Mouse (Mus musculus) urinary bladder, postnatal 25 days (tissue): ENCODE measurements around the gene Gm49320.

Source experiments
- DNase-seq: peaks from one replicate; pipeline ENCODE4 v3.0.0; 2022; ENCODE audit warnings: low spot score

Gene Gm49320

DNA sequence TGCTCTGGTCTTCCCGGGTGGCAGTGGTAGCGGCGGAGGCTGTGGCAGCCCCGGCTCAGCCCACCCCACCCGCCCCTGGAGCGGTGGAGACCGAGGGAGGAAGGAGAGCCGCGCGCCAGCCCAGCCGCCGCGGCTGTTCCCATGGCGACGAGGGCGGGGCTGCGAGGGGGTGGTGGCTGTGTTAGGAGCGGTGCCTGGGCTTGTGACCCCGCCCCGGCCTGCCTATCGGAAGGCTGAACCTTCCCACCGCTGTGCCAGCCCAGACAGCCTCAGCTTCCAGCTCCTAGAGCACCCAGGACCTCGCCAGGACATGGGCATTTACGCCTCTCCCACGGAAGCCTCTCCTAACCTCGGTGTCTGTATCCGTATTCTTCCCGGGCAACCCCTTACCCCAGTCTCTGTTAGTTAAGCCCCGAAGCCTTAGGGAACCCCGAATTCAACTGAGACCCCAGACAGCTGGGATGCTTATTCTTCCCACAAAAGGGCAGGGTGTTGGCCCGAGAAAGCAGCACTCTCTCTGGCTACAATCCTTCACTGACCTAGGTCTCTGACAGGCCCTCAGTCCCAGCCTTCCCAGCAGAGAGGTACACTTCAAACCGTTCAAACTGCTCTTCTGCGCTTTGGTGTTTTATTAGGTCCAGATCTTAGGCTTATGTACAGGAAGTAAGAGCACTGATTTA, 20.6 kb downstream of the Gm49320 start, which contains the start of gene Ctxn1:
TSS of gene Ctxn1 (minus strand) at position 150 of the 680 bp plus-strand sequence.
- DNase-seq, result peak; percentile 97

DNA sequence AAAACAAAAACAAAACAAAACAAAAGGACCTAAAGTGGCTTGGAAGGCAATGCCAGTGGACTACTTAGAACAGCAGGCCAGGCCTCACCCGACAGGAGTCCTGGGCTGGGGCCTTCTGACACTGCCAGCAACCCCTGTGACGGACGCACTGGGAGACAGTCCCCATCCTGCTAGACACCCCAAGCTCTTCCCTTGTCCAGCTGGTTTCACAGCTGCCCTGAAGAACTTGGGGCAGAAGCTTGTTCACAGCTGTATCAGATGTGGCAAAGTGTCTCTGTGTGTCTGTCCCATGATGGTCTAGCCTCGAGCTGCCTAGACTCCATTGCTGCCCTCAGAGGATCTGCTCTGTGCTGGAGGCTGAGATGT, 21.1 kb downstream of the Gm49320 start:
- no peak for DNase-seq

DNA sequence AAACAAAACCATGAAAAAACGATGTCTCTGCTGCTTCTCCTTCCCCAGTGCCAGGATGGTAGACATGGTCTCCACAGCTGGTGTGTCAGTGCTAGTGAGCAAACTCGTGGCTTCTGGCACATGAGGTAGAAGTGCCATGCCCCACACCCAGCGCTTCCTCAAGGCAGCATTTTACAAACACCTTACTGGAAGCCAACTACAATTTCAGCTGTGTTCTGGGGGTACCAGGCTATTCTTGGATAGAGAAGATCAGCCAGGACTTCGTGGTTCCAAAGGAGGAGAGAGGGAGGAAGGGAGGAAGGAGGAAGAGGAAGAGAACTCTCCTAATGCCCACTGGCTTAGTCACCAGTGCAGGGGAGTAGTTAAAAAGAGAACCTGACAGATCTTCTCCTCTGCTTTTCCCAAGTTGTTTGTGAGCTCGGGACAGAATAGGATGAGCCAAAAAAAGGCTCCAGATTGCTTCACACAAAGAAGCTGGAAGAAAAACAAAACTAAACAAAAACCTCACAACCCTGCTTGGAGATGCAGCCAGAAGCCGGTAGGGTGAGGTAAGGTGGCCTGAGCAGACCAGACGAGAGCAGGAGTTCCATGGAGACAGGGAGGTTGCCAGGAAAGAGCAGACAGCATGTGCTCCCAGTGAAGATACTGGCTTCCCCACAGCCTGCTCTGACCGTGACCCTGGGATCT, 24.6 kb downstream of the Gm49320 start:
- no peak for DNase-seq

DNA sequence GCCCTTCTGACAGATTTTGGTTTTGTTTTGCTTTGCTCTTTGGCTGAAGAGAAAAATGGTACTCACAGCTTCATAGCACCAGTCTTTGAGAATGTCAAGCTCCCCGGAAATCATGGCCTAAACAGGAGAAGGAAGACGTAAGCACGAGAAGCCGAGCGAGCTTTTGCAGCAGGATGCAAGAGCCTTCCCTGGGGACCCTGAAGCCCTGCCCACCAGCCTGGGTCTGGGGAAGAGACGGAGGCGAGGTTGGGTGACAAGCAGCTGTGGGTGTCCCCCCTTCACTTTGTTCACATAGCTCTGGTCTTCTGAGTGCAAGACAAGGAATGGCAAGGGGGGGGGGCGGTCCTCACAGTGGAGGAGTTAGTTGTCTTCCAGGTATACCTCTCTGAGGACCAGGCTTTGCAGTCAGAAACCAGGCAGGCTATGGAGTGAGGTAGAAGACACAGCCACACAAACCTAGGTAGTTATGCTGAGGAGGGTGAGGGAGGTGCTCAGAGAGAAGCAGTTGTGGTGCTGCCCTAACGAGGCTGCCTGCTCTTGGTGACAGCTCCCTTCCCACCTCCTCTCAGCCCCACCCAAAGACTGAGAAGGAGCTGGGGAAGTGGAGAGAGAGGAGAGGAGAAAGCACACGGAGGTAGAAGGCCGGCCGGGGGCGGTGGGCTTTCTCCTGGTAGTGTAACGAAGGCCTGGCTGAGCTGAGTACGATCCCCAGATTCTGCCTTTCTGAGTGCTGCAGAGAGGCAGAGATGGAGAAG, 26.7 kb downstream of the Gm49320 start:
- DNase-seq, result no peak

DNA sequence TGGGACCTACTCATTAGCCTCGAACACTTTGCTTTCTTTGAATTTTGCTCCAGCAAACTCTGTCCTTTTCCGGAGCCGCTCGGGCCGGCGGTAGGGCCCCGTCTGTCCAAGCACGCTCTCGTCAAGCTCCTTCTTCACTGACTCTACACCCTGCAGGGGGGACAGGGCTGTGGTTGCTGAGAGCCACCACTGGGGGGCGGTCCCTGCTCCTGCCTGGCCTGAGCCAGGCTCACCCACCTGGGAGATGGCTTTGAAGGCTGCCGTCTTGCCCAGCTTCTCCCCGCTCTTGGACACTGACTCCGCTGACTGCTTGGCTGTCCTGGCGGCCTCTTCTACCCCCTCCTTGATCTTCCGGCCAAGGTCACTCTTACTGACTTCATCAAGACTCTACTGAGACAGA, 29.0 kb downstream of the Gm49320 start:
- DNase-seq, result no peak

DNA sequence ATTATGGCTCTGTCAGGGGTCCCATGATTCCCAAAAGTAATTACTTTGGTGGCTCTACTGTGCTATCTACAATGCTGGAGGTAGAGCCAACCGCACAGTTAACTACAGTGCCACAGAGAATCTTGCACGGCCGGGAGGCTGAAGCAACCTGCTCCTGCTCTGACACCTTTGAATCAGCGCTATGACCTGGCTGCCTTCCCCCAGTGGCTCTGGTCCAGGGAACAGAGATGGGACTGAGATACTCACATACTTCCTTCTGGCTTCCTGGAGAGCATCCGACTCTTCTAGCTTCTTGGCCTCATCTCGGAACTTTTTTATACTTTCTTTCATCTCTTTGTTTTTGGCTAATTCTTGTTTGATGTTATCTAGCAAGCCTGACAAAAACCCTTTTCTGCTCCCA, 30.9 kb downstream of the Gm49320 start:
- no peak for DNase-seq

DNA sequence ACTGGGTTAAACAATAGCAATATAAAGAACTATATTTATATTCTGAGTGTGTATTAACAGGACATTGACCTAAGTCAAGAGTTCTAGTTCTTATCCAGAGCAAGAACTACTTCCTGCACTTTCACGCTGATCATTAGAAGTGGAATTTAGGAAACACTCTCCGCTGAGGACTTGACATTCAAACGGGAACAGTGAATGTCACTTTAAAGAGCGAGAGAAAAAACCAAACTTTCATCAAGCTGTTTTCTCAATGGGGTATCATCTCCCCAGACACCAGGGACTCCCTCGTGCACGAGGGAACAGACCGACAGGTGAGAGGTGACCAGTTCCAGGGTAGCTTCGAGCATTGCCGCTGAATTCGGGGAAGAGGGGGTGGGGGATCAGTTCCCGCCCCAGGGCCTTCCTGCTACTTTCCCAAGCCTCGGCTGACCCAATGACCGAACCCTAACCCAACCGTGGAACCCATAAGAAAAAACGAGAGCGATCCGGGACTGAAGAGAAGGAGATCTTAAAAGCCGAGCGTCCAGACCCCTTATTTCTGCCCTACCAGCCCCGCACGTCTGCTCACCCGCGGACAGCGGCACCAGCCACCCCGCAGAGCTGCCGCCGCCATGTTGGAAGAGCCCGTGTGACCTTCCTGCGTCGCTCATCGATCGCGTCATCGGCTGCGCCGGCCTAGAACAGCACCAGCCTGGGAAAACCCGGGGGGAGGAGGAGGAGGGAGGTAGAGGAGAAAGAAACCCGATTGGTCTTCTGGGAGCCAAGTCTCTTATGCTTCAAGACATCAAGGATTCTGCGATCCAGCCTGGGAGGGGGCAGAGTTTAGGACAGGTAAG, 36.8 kb downstream of the Gm49320 start, which contains the start of gene Timm44:
TSS of gene Timm44 (minus strand) at position 639 of the 836 bp plus-strand sequence.
- DNase-seq, result peak; percentile 91

DNA sequence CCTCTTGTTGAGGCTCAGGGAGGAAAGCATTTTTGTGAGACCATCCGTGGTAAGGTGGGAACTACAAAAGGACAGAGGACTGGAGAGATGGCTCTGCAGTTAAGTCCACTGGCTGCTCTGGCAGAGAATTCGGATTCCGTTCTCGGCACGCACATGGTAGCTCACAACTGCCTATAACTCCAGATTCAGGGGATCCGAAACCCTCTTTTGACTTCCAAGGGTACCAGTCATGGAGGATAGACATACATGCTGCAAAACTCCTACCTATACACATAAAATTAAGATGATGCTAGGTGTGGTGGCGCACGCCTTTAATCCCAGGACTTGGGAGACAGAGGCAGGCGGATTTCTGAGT, 37.4 kb downstream of the Gm49320 start:
- no peak for DNase-seq

DNA sequence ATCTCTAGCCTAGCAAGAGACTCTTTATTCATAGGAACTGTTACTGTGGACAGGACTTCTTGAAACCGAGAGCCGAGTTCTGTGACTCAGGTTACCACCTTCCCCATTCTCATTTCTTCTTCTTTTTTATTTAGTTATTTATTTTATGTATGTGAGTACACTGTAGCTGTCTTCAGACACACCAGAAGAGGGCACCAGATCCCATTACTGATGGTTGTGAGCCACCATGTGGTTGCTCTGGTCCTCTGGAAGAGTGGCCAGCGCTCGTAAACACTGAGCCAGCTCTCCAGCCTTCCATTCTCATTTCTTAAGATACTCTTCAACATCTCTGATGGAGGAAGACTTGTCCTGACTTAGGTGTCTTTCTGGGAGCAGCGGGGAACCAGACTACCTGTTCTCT, 54.1 kb downstream of the Gm49320 start:
- no peak for DNase-seq

DNA sequence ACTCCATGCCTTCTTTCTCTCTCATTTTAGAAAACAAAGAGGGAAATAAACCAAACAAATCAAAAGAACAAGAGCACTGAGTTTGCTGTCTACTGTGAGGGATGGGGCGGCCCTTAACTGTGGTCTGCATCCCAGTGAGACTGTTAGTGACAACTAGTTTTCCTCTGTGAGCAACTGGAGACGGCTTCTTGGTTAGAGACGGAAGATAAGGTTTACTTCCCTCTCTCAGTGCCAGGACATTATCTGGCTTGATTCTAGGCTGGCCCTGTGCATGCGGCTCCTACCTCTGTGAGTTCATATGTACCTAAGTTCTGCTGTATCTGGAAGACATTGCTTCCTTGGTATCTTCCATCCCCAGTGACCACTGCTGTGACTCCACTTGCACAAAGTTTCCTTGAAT, 59.2 kb downstream of the Gm49320 start:
- DNase-seq, result no peak
